Mouse (Mus musculus) lung, adult 2 months (tissue): ENCODE measurements around the gene Slit3.

Experiments used
- CTCF ChIP-seq: fragments of 200-500 bp; IDR thresholded peaks from 2 replicates; pipeline ENCODE4 v1.5.1; 2011; ENCODE audit warnings: mild to moderate bottlenecking, low read length, control low read depth; ENCODE audit not compliant: insufficient read depth
- POLR2A ChIP-seq: fragments of 200-500 bp; IDR thresholded peaks from 2 replicates; pipeline ENCODE4 v1.6.1; 2011; ENCODE audit warnings: low read depth, mild to moderate bottlenecking, control low read depth, low read length, borderline replicate concordance; ENCODE audit errors: extremely low read depth

- TF ChIP-seq CTCF = no peak
- no peak for TF ChIP-seq POLR2A
Observed at GRCm38 (mm10) chr11:35603946-35604345, 482.9 kb downstream of the Slit3 start.
